Mouse (Mus musculus) brain, embryonic 14.5 days (tissue): Measurements from ENCODE around the gene Rbm15b. TPM values are rescaled to one million over a fixed set of nuclear protein-coding genes. Genes with fewer than 3 reads are reported as not detected.

ENCODE experiments used
- DNase-seq: peaks from one replicate; pipeline ENCODE4 v3.0.0-alpha.2; 2011; ENCODE audit warnings: low read depth
- CTCF ChIP-seq: fragments of 200-500 bp; IDR thresholded peaks from 2 replicates; pipeline ENCODE4 v1.5.1; 2012; ENCODE audit warnings: inconsistent platforms, mild to moderate bottlenecking, moderate library complexity, borderline replicate concordance; ENCODE audit not compliant: insufficient read depth, insufficient read length; ENCODE audit errors: extremely low read depth
- POLR2A ChIP-seq: fragments of 200-500 bp; IDR thresholded peaks from 2 replicates; pipeline ENCODE4 v1.6.1; 2012; ENCODE audit warnings: mild to moderate bottlenecking, inconsistent platforms, borderline replicate concordance; ENCODE audit not compliant: poor library complexity, insufficient read depth, insufficient read length, severe bottlenecking; ENCODE audit errors: extremely low read depth
- polyA plus RNA-seq: library from polyadenylated mRNA; depleted of rRNA; stranded (reverse); fragments of >200 nt; gene quantifications from 2 replicates; pipeline ENCODE4 v1.2.3, GENCODE M21; 2012

Rbm15b gene
- polyA plus RNA-seq, 1 experiment: 47.5 TPM

GRCm38 (mm10) chr9:106898901-106899300, 11.7 kb upstream of the Rbm15b start:
- no peak for DNase-seq
- TF ChIP-seq POLR2A (no peak), CTCF (no peak)

GRCm38 (mm10) chr9:106893327-106893726, 6.1 kb upstream of the Rbm15b start:
- DNase-seq: no peak
- TF ChIP-seq POLR2A: no peak
- no peak for TF ChIP-seq CTCF

- DNase-seq: no peak
- TF ChIP-seq POLR2A: 0 out of 2 replicates have a peak, but pooled peaks have one; percentile 8
- TF ChIP-seq CTCF: no peak
Measured at GRCm38 (mm10) chr9:106892552-106892875, 5.3 kb upstream of the Rbm15b start.

- TF ChIP-seq CTCF (peak; percentile 13; the same call in 1 of the 2 replicates), POLR2A (peak; percentile 98)
- DNase-seq: peak; percentile 100
Measured at GRCm38 (mm10) chr9:106891829-106892551, 4.8 kb upstream of the Rbm15b start, which contains the start of gene Manf. Manf (minus strand) TSS chr9:106891979.

GRCm38 (mm10) chr9:106891341-106891741, 4.1 kb upstream of the Rbm15b start:
- DNase-seq: peak; percentile 35

GRCm38 (mm10) chr9:106890496-106891240, 3.4 kb upstream of the Rbm15b start:
- no peak for TF ChIP-seq CTCF
- no peak for DNase-seq

More at GRCm38 (mm10) chr9:106891341-106891741, 4.1 kb upstream of the Rbm15b start:
- TF ChIP-seq CTCF: no peak
- no peak for TF ChIP-seq POLR2A

- no peak for DNase-seq
- TF ChIP-seq CTCF (no peak), POLR2A (no peak)
Measured at GRCm38 (mm10) chr9:106889321-106889720, 2.1 kb upstream of the Rbm15b start.

- TF ChIP-seq CTCF (no peak), POLR2A (no peak)
Measured at GRCm38 (mm10) chr9:106888346-106888745, 1.1 kb upstream of the Rbm15b start.

GRCm38 (mm10) chr9:106885901-106886731, 1.1 kb downstream of the Rbm15b start:
- TF ChIP-seq CTCF (no peak), POLR2A (no peak)
- DNase-seq: peak; percentile 56

More at GRCm38 (mm10) chr9:106888346-106888745, 1.1 kb upstream of the Rbm15b start:
- DNase-seq: no peak

GRCm38 (mm10) chr9:106884996-106885900, 2.0 kb downstream of the Rbm15b start:
- TF ChIP-seq CTCF (no peak), POLR2A (no peak)
- peak; percentile 27 for DNase-seq
